Mouse (Mus musculus) hindbrain, embryonic 11.5 days (tissue): ENCODE results near the gene Grid2. TPM values are rescaled to one million over a fixed set of nuclear protein-coding genes. Genes with fewer than 3 reads are reported as not detected.

Source experiments
- ATAC-seq: fragments of 200-750 bp; cut with Nextera tagmentation; 2 replicates; pipeline ENCODE4 v1.8.0; 2017; ENCODE audit warnings: mild to moderate bottlenecking, moderate TSS enrichment, moderate library complexity; ENCODE audit not compliant: low FRiP score
- DNase-seq: peaks from one replicate; pipeline ENCODE4 v3.0.0-alpha.2; 2015; ENCODE audit warnings: low spot score
- H3K27ac ChIP-seq: fragments of 300-500 bp; sonication (generic); 2 replicates; pipeline ENCODE4 v1.5.1; 2014; ENCODE audit warnings: mild to moderate bottlenecking, low read depth, low read length
- H3K27me3 ChIP-seq: fragments of 300-500 bp; sonication (generic); 2 replicates; pipeline ENCODE4 v1.6.1; 2014; ENCODE audit warnings: mild to moderate bottlenecking, low read length, moderate library complexity, mixed read lengths; ENCODE audit not compliant: control insufficient read depth, insufficient read depth
- H3K36me3 ChIP-seq: fragments of 300-500 bp; sonication (generic); 2 replicates; pipeline ENCODE4 v1.6.1; 2014; ENCODE audit warnings: mild to moderate bottlenecking, low read length, moderate library complexity, mixed read lengths; ENCODE audit not compliant: control insufficient read depth, insufficient read depth
- H3K4me1 ChIP-seq: fragments of 300-500 bp; sonication (generic); replicated peaks from 2 replicates; pipeline ENCODE4 v1.6.1; 2014; ENCODE audit warnings: low read length, mixed read lengths; ENCODE audit not compliant: control insufficient read depth, insufficient read depth
- H3K4me2 ChIP-seq: fragments of 300-500 bp; sonication (generic); replicated peaks from 2 replicates; pipeline ENCODE4 v1.6.1; 2014; ENCODE audit warnings: mild to moderate bottlenecking, low read depth, low read length
- H3K4me3 ChIP-seq: fragments of 300-500 bp; sonication (generic); 2 replicates; pipeline ENCODE4 v1.5.1; 2014; ENCODE audit warnings: low read depth, low read length
- H3K9ac ChIP-seq: fragments of 300-500 bp; sonication (generic); 2 replicates; pipeline ENCODE4 v1.6.1; 2014; ENCODE audit warnings: low read depth, low read length
- H3K9me3 ChIP-seq: fragments of 300-500 bp; sonication (generic); 2 replicates; pipeline ENCODE4 v1.6.1; 2016; ENCODE audit warnings: low read length; ENCODE audit not compliant: control insufficient read depth
- WGBS: fragments of 180-500 bp; shearing (Covaris S2); extraction: QIAGEN DNeasy Blood & Tissue Kit; methylation state at CpG from one replicate; pipeline ENCODE4 v1.1.7; 2014; 5-methylcytosine and 5-hydroxymethylcytosine counted together
- polyA plus RNA-seq: library from polyadenylated mRNA; unstranded; fragments of >200 nt; fragmentation: Nextera tagmentation; extraction: Ambion mirVana; gene quantifications from 2 replicates; pipeline ENCODE4 v1.2.1, GENCODE M21; 2014

Gene Grid2
- polyA plus RNA-seq, 1 experiment from 2014 or later: 5.5 TPM

GRCm38 (mm10) chr6:63347015-63347414 lies 91.3 kb downstream of the Grid2 start:
- Histone ChIP-seq H3K27me3 (no peaks in the 10 kb centered on the region), H3K4me3 (no peak overlapping the region), H3K4me2 (no peak overlapping the region), H3K9ac (no peak overlapping the region), H3K27ac (no peak overlapping the region), H3K36me3 (no peaks in the 10 kb centered on the region), H3K9me3 (no peaks in the 10 kb centered on the region), H3K4me1 (no peaks in the 10 kb centered on the region)
- ATAC-seq (no peak), DNase-seq (no peak)
- 97% methylated on average over 1 of the region's 1 CpGs for WGBS

GRCm38 (mm10) chr6:63381061-63381611 lies 125.5 kb downstream of the Grid2 start:
- Histone ChIP-seq H3K27me3 (no peaks in the 10 kb centered on the region), H3K4me1 (no peaks in the 10 kb centered on the region), H3K9ac (no peak overlapping the region), H3K4me3 (no peak overlapping the region), H3K9me3 (no peaks in the 10 kb centered on the region), H3K4me2 (no peak overlapping the region), H3K36me3 (no peaks in the 10 kb centered on the region), H3K27ac (no peak overlapping the region)
- no peak for DNase-seq
- no peak for ATAC-seq
- WGBS: 93% methylated on average over 1 of the region's 1 CpGs

- Histone ChIP-seq H3K4me2 (no peak overlapping the region), H3K36me3 (no peaks in the 10 kb centered on the region), H3K4me3 (no peak overlapping the region), H3K27me3 (no peaks in the 10 kb centered on the region), H3K9ac (no peak overlapping the region), H3K27ac (no peak overlapping the region), H3K9me3 (no peaks in the 10 kb centered on the region), H3K4me1 (no peaks in the 10 kb centered on the region)
- ATAC-seq (no peak), DNase-seq (no peak)
- 80% methylated on average over 3 of the region's 3 CpGs for WGBS
These were observed 146.0 kb downstream of the Grid2 start for GRCm38 (mm10) chr6:63401698-63402097.

- Histone ChIP-seq H3K27ac (no peak overlapping the region), H3K4me3 (no peak overlapping the region), H3K4me2 (no peak overlapping the region), H3K4me1 (no peaks in the 10 kb centered on the region), H3K9ac (no peak overlapping the region), H3K36me3 (no peaks in the 10 kb centered on the region), H3K27me3 (no peaks in the 10 kb centered on the region), H3K9me3 (no peaks in the 10 kb centered on the region)
- no peak for DNase-seq
- ATAC-seq: no peak
- 79% methylated on average over 1 of the region's 1 CpGs for WGBS
These were observed 161.9 kb downstream of the Grid2 start for GRCm38 (mm10) chr6:63417534-63417933.

GRCm38 (mm10) chr6:63432751-63433150 lies 177.1 kb downstream of the Grid2 start:
- Histone ChIP-seq H3K9me3 (no peaks in the 10 kb centered on the region), H3K36me3 (no peaks in the 10 kb centered on the region), H3K27me3 (no peaks in the 10 kb centered on the region), H3K4me1 (no peaks in the 10 kb centered on the region), H3K9ac (no peak overlapping the region), H3K27ac (no peak overlapping the region), H3K4me3 (no peak overlapping the region), H3K4me2 (no peak overlapping the region)
- WGBS: 86% methylated on average over 2 of the region's 2 CpGs
- no peak for ATAC-seq
- no peak for DNase-seq

- no peak overlapping the region for H3K4me2 ChIP-seq
- no peak overlapping the region for H3K9ac ChIP-seq
- H3K36me3 ChIP-seq: no peaks in the 10 kb centered on the region
- ATAC-seq: no peak
- no peaks in the 10 kb centered on the region for H3K27me3 ChIP-seq
- no peak overlapping the region for H3K27ac ChIP-seq
- no peak overlapping the region for H3K4me3 ChIP-seq
- no peaks in the 10 kb centered on the region for H3K9me3 ChIP-seq
- WGBS: 79% methylated on average over 2 of the region's 2 CpGs
- H3K4me1 ChIP-seq: no peaks in the 10 kb centered on the region
- DNase-seq: no peak
These were observed 192.5 kb downstream of the Grid2 start for GRCm38 (mm10) chr6:63448175-63448574.

- no peak for ATAC-seq
- WGBS: 88% methylated on average over 1 of the region's 1 CpGs
- no peaks in the 10 kb centered on the region for H3K4me1 ChIP-seq
- no peaks in the 10 kb centered on the region for H3K36me3 ChIP-seq
- no peak for DNase-seq
- no peak overlapping the region for H3K4me3 ChIP-seq
- H3K4me2 ChIP-seq: no peak overlapping the region
- H3K27me3 ChIP-seq: no peaks in the 10 kb centered on the region
- no peaks in the 10 kb centered on the region for H3K9me3 ChIP-seq
- H3K9ac ChIP-seq: no peak overlapping the region
- no peak overlapping the region for H3K27ac ChIP-seq
These were observed 226.5 kb downstream of the Grid2 start for GRCm38 (mm10) chr6:63482141-63482540.

- no peak overlapping the region for H3K4me3 ChIP-seq
These were observed 259.3 kb downstream of the Grid2 start for GRCm38 (mm10) chr6:63515016-63515415.

GRCm38 (mm10) chr6:63515957-63516356 lies 260.3 kb downstream of the Grid2 start:
- DNase-seq: no peak
- 80% methylated on average over 6 of the region's 6 CpGs for WGBS
- Histone ChIP-seq H3K4me2 (no peak overlapping the region), H3K36me3 (no peaks in the 10 kb centered on the region), H3K27me3 (no peaks in the 10 kb centered on the region), H3K27ac (no peak overlapping the region), H3K9me3 (no peaks in the 10 kb centered on the region), H3K4me3 (no peak overlapping the region), H3K9ac (no peak overlapping the region), H3K4me1 (no peaks in the 10 kb centered on the region)
- ATAC-seq: peak; percentile 61

More at GRCm38 (mm10) chr6:63515016-63515415, 259.3 kb downstream of the Grid2 start:
- H3K9ac ChIP-seq: no peak overlapping the region
- H3K27ac ChIP-seq: no peak overlapping the region
- no peaks in the 10 kb centered on the region for H3K36me3 ChIP-seq
- DNase-seq: no peak
- WGBS: 91% methylated on average over 1 of the region's 1 CpGs
- H3K27me3 ChIP-seq: no peaks in the 10 kb centered on the region
- H3K9me3 ChIP-seq: no peaks in the 10 kb centered on the region
- H3K4me1 ChIP-seq: no peaks in the 10 kb centered on the region
- no peak overlapping the region for H3K4me2 ChIP-seq
- no peak for ATAC-seq
